Mouse (Mus musculus) A20 (cell line): ENCODE measurements around the gene Plppr1.
"Not testable (repeated sequence)": the region's sequence is repeated elsewhere in the genome, so short reads cannot be mapped to it uniquely, and the experiment has no call there.

Experiments
- DNase-seq: peaks from one replicate; pipeline ENCODE4 v3.0.0-alpha.2; 2011; ENCODE audit warnings: low read depth, low spot score

Plppr1 gene

DNA sequence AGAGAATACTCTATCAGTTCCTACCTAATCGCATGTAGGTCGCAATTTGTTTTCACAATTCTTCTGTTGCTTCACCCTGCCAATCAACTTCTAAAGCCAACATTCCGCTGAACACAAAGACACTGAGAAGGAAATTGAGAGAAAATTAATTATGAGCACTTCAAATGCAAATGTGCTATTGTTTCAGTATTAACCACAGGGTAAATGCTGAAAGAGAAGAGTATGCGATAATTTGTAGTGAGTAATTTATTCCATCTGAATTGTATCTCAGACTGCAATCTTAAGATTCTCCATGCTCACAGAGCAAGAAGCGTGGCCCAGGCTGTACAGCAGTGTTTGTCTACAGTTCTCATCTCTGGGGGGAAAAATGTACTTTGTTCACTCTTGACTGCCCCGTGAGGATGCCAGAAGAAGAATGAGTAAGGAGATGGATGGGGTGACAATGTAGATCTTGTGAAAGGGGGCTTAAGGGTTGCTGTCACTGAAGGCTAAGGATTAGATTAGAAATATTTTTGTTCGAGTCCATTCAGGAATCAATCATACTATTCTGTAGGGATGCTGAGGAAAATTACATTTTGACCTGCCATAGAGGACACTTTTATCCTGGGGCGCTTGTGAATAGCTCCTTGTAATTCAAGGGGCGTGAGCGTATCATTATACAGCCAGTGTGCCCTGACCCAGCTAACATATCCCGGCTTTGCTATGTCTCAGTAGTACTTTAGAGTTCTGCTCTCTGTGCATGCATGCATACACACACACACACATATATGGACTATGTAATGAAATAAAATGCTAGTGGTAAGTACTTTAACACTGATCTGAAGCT, 173.3 kb downstream of the Plppr1 start:
- DNase-seq, result no peak

DNA sequence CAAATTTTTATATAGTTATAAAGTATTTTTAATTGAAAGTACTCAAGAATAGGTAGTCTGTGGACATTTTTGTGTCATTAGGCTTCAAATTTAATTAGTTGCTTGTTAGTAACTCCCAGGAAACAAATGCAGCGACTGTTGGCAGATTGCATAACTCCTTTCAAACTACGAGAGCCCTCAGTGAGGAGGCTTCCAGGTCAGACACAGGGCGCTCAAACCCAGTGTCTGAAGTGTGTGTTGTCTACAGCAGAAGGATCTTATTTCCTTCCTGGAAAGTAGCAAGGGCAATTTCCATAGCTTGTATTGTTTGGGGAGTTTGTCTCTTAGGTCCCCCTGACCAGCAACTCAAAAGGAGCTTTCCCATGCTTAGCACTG, 173.9 kb downstream of the Plppr1 start:
- DNase-seq, result no peak

DNA sequence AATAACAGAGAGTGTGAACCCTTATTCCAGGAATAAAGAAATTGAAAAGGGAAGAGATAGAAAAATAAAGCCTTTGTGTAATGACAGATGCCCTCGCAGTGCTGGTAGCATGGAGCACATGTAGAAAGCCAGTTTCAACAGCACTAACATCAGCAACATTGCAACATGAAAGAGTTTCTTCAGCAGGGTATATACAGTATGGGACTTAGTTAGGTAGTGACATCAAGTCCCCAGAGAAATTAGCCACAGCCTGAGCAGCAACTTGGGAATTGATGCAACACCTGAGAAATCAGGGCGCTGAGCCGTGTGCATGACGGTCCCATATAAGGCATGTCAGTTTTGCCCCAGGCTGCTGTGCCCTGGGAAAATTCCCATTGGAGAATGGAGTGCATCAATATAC, 179.0 kb downstream of the Plppr1 start:
- DNase-seq, result no peak

DNA sequence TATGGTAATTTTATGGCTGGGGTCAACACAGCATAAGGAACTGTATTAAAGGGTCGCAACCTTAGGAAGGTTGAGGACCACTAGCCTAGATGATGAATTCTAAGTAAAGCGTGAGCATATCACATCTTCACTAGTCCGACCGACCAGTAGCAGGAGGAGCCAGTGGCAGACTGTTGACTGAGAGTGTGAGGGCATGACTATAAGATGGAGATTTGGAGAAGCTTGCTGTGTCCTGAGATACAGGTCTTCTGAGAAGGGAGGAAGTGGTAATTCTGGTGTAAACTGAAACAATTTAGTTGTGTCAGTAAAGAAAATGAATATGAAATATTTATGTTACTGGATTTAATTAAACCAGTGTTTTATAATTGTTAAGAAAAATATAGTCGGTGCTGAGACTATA, 180.4 kb downstream of the Plppr1 start:
- DNase-seq, result no peak

DNA sequence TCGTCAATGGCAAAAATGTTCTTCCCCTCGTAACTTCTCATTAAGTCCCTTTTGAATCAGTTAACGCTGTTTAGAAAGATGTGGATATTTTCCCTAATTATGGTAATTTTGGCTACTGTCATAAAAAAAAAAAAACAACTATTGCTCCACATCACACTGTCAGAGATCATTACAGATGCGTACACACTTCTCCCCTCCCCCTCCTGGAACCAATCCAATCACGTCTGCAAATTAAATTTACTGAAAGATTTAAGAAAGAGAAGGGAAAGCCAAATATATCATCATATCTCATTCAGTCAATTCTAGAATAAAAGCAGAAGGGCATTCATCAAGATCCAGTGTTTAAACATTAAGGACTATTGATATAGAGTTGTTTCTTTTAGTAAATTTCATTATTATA, 185.7 kb downstream of the Plppr1 start:
- DNase-seq, result no peak

DNA sequence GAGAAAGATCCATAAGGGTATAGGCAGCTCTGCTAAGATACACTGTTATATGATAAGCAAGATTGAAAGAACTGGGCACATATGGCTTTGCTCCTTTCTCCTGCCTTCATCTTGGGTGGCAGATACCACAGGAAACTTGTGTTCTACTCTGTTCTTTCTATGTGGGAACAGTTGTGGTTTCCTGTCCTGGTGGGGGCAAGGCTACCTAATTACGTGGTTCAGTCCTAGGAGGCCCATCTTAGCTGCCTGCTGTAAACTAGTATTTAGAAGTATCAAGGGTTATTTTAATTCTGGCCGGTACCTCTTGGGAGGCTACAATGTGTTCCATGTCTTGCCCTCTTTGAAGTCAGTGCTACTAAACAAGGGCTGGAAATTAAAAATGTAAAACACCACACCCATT, 186.2 kb downstream of the Plppr1 start:
- no peak for DNase-seq

DNA sequence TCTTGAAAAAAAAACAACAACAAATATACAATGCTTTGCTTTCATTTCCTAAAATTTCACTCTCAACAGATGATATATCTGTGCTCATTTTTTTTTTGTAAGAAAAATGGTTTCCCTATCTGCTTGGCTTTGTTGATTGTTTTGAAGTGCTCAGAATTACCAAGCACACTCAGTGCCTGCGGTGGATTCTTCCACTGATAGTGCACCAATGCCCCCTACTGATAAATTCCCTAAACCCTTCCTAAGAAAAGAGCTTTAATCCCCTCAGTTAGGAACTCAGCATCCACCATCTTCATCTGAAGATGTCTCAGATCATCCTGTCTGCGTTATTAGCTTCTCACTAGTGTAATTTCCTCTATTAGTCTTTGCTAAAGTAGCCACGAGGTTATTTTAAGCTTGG, 192.2 kb downstream of the Plppr1 start:
- no peak for DNase-seq

DNA sequence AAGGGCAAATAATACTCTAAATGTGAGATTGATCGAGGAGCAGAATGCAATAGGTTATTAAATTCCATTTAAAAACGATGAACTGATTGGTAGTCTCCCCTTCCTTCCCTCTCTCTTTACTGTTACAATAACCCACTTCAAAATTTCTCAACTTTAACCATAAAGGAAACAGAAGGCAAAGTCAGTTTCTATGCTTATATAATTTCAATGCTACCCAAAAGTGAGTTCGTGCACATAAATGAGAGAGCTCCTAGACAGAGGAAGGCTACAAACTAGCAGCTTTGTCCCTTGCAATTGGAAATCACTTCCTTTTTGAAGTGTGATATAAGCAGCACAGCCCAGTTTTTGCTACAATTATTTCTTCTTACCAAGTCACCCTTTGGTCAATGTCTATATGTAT, 193.1 kb downstream of the Plppr1 start:
- DNase-seq, result no peak

DNA sequence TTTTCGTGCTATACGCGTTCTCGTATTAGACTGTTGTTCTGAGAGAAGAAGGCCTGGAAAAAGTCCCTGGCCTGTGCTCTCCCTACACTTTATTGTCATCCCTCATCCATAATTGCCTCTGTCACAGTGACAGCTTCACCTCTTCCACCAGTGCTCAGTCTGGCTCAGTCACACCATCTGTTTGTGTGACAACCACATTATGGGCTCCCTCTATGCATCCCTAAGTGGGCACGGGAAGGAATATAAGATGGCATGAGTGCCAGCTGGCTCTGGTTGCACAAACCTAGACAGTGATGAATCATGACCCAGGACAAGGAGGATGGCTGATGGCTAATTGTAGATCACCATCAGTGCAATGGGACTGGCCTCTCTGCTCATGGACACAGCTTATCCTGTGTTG, 219.4 kb downstream of the Plppr1 start:
- DNase-seq, result no peak

DNA sequence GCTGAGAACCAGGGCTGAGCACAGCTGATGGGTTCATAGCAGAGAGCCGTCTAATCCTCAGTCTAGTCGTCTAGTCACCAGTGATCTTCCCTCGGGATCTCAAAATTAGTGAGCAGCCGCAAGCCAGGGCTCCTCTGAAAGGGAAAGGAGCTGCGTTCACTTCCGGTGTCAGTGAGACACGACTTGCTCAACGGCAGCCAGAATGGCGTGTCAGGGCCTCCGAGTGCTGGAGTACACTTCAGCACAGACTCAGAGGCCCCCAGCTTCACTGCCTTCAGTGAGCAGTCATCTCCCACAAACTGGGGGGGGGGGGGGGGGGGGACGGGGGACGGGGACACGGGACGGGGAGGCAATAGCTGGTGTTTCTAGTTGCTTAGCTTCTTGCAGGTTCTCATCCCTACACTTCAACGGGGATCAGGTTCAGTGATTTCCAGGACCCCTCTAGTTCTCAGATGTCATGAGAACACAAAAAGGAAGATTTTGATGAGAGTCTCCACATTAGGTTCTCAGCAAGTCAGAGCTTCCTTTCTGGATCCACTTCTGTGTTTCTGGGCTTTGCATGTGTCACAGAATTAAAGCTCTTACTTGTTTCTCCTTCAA, 225.7 kb downstream of the Plppr1 start:
- DNase-seq, result no peak

DNA sequence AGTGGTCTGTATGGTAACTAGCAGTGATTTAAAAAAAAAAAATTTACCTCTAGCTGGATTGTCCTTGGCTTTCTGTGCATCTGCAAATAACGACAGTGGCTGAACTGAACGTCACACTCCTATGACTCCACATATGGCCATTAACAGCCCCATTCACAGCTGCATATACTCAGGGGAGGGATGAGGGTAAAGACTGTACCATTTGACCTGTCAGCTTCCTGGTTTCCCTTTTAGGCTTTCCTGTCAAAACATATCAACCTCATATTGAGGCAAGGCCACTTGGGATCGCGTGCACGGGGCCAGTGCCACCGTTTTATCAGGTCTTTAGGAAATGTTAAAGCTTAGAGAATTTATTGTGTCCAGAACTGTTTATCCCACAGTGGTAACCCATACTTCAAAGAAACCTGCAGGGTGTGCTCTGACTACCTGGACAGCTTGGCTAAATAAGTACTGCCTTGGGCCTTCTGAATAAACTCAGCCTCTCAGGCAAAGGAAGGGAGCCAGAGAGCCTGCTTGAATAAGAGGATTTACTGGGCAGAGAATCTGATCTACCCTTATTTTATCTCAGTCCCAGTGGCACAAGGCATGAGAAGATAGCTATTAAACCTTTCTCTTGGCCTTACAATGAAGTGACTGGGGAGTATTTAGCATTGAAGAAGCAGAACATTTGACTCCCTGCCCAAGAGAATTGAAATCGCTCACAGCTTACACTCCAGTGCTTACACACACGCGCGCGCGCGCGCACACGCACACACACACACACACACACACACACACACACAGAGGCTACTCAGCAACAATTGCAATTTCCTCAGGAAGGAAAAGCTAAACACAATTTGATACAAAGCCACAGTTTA, 226.5 kb downstream of the Plppr1 start:
- DNase-seq, result no peak

DNA sequence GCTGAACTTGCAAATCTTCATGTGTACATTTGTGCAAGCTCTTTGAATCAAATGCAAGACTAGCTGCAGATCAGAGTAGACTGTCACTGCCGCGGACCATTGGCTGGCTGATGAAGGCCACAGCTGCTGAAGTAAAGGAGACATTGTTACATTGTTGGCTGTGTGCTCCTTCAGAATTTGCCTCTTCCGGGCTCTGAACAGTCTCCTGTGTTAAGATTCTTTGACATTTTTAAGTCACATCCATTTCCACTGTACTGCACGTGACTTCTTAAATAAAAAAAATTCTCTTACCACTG, 227.1 kb downstream of the Plppr1 start:
- no peak for DNase-seq

DNA sequence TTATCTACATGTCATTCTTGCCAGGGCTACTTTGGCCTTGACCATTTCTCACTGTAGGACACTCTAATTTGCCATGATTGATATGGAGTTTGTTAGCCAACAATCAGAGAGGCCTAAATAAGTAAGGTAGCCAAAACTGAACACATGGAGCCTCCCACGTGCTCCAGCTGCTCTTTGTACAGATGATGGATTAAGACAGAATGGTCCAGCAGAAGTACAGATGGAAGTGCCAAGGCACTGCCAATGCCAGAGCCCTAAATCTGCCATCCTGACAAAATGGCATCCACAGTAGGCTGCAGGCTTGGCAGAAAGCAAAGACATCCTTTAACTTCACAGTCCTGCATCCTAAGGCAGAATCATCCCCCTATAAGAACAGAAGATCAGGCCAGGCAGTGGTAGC, 237.4 kb downstream of the Plppr1 start:
- DNase-seq, result no peak

DNA sequence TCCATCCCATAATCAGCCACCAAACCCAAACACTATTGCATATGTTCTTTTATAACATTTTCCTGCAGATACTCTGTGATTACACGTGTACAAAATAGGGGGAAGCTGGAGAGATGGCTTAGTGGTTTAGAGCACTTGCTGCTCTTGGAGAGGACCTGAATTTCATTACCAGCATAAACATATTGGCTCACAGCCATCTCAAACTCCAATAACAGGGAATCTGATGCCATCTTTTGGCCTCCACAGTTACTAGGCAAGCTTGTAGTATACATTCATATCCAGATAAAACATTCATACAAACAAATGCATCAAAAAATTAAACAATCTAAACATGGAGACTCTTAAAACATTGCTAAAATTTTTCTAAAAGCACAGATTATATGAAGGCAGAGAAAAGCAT, 240.5 kb downstream of the Plppr1 start:
- DNase-seq, result no peak

DNA sequence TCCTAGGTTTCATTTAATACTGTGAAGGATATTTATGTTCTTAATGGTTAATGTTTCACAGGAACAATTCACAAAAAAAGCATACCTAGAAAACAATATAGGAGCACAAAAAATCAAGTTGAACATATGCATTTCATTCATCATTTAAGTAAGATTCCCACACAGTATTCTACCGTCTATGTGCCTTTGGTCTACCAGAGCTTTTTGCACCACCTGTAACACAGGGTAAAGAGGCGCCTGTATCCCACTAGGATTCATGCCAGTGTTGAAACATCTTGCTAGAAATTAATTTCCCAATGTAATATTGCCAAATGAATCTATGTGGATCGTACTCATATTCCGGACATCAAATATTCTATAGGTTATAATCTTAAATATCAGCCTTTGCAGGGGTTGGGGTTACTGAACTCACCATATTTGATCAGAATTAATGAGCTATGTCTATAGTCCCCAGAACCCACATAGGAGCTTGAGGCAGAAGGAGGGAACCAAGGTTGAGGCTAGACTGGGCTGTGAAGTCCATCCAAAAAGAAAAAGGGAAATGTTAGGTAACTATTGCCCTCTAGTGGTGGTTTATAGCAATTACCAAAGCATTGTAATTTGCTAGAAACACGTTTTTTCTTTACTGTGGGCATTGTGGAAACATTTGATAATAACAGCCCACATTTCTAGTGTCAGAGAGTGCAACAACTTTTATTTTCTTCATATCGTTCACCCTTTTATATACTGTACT, 263.0 kb downstream of the Plppr1 start:
- DNase-seq, result peak; percentile 29

DNA sequence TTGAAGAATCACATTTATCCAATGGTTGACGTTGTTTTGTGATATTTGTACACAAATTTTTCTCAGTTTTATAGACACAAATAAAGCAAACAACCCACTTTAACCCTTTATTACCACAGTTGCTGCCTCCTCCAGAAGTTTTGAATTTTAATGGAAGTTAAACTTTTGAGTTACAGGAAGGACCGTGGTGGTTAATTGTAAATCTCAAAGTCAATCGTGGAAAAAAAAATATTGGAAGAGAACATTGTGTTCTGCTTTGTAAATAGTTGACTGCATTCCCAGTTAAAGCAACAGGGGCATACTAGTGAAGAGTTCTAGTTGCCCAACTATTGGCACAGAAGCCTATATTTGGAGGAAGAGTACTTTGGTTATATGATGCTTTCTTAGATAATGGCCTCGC, 278.9 kb downstream of the Plppr1 start:
- not testable (repeated sequence) for DNase-seq

DNA sequence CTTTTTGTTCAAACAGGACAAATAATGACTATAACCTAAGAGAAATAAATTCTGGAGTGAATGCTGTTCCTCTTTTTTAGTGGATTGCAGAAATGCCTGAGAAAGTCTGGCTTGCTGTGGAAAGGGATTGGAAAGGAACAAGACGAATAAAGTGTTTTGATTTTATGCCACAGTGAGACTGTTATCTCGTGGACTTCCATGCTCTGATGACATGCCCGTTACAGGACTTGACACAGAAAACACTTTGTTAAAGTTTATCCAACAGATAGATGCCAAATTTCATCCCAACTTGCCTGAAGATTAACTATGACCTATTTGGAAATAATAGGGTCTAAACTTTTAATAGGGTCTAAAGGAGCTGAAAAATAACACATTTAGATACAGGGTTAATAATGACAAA, 281.0 kb downstream of the Plppr1 start:
- DNase-seq, result not testable (repeated sequence)

DNA sequence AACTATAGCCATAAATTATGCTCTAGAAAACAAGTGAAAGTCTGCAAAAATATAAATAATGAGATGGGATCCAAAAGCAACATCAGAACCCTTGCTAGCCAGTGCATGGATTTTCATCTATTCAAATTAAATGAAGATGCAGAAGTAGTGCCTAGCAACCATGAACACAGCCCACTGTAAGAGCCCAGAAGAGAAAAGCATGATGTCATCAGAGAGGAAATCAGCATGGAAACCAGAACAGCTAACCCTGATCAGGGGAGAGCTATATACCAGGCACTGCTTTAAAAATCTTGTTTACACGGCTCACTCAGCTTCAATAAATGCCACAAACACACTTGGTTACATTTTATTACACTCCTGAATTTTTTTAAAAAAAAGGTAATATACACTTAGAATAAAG, 288.9 kb downstream of the Plppr1 start:
- DNase-seq, result not testable (repeated sequence)

DNA sequence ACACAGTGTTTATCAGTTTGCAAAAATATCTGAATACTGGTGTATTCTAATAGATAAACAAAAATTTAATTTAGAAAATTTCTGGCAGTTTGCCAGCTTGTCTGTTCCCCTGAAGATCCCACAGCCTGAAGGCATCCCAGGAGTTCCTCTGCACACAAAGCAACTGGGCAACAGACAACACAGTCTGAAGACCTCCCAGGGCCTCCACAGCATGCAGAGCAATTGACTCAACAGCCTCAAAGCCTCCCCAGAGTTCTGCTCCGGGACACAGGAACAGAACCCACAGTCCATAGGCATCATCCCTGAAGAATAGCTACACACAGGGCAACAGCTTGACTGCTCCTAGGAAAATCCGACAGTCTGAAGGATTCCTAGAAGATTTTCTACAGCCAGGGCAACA, 289.6 kb downstream of the Plppr1 start:
- no peak for DNase-seq

DNA sequence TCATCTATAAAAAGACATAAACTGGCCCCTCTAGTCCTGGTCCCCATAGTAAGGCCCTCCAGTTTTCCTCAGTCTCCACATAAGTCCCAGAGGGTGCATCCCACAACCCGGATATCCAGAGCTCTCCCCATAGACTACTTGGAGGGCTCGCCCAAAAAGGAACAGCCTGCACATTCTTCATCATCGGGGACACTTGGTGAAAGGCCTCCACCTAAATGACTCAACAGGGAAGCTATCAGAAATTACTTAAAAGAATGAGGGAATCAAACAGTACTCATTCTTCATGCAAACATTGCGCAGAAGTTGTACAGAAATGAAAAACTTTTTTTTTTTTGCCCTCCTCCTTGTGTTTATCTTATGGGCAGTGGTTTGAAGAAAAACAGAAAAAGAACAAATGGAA, 291.4 kb downstream of the Plppr1 start:
- no peak for DNase-seq

DNA sequence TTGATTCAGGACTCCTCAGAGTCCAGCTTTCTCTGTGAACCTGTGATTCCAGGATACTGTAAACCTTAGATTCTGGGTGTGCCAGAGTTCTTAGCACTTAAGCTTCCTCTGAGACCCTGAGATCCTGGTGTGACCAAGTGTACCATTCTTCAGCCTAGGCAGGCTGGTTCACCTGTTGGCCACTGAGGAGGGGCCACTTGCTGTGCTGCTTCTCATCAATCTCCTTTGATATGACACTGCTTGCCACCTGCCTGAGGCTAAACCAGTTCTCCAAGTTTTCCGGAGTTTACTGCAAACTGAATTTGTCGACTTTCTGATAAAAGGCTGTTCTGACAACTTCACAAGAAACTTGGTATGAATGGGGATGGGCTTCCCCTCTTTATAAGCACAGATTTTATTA, 298.0 kb downstream of the Plppr1 start:
- no peak for DNase-seq

DNA sequence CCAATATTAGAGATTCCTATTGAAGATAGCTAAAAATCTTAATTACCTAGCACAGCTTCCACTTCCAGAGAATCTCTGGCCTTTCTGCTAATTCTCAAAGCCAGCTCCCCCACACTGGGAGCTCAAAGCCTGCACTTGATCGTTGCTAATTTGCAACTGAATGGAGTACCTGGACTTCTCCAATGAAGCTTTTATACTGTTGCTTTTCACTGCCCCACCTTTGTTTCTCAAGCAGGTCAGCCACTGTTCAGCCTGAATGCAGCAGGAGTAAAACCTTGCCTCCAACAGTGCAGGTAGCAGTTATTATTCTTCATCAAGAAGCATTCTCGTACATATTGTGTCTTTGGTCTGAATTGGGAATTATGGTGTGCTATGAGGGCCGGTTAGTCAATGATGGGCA, 309.0 kb downstream of the Plppr1 start:
- DNase-seq, result not testable (repeated sequence)
